Mouse (Mus musculus) erythroblast, embryonic 14.5 days (primary cell): ENCODE results near the gene H3f3b.

Experiments used
- GATA1 ChIP-seq: IDR thresholded peaks from 2 replicates; pipeline ENCODE4 v1.6.1; 2012; ENCODE audit warnings: low read length, inconsistent platforms, mixed read lengths
- TAL1 ChIP-seq: IDR thresholded peaks from 3 replicates; pipeline ENCODE4 v1.6.1; 2012; ENCODE audit warnings: low read length, inconsistent platforms, mixed read lengths

- no peak for TF ChIP-seq GATA1
- no peak for TF ChIP-seq TAL1
These were observed 18.9 kb downstream of the H3f3b start for GRCm38 (mm10) chr11:116008832-116009375.
